In genomic region chr13:64315483-64316050, GRCm38 (mm10) we compare ENCODE assay signal across 8 mouse cellular contexts. TPM values are rescaled to one million over a fixed set of nuclear protein-coding genes. Genes with fewer than 3 reads are reported as not detected.
DNase-seq lines count a peak whose midpoint lies in the region; ATAC-seq and TF ChIP-seq lines count a peak whose summit lies in the region.

No protein-coding gene starts in this region.

- no peak overlapping the region for H3K9ac ChIP-seq in embryonic facial prominence, embryonic 11.5 days (replicated peaks; ENCODE audit: low read length)
- no peak overlapping the region for H3K9ac ChIP-seq in limb, embryonic 14.5 days (ENCODE audit: low read depth, low read length, severe bottlenecking)

- WGBS in embryonic facial prominence, embryonic 11.5 days = 1% methylated on average over 3 of the region's 3 CpGs
- 3% methylated on average over 3 of the region's 3 CpGs for WGBS in embryonic facial prominence, embryonic 10.5 days
- WGBS in limb, embryonic 14.5 days = 2% methylated on average over 3 of the region's 3 CpGs
- WGBS in limb, embryonic 10.5 days = 2% methylated on average over 3 of the region's 3 CpGs

- no peak overlapping the region for H3K4me3 ChIP-seq in embryonic facial prominence, embryonic 11.5 days (ENCODE audit: low read depth, low read length)
- no peak overlapping the region for H3K4me3 ChIP-seq in embryonic facial prominence, embryonic 10.5 days
- H3K4me3 ChIP-seq in limb, embryonic 14.5 days (replicated peaks; ENCODE audit: low read length) = no peak overlapping the region
- H3K4me3 ChIP-seq in limb, embryonic 10.5 days = no peak overlapping the region

- H3K4me2 ChIP-seq in embryonic facial prominence, embryonic 11.5 days (ENCODE audit: low read depth, low read length) = no peak overlapping the region
- no peak overlapping the region for H3K4me2 ChIP-seq in limb, embryonic 14.5 days (replicated peaks; ENCODE audit: low read depth, low read length, severe bottlenecking)

- H3K27ac ChIP-seq in embryonic facial prominence, embryonic 11.5 days (replicated peaks; ENCODE audit: low read depth, low read length) = no peak overlapping the region
- no peak overlapping the region for H3K27ac ChIP-seq in embryonic facial prominence, embryonic 10.5 days (replicated peaks)
- H3K27ac ChIP-seq in limb, embryonic 14.5 days (replicated peaks; ENCODE audit: low read depth, low read length) = no peak overlapping the region
- H3K27ac ChIP-seq in limb, embryonic 10.5 days = no peak overlapping the region

- TF ChIP-seq POLR2A in limb, embryonic 14.5 days (IDR thresholded peaks at IDR 0.05; ENCODE audit: borderline replicate concordance, extremely low read depth, insufficient read depth, insufficient read length) = no peak

- no peaks in the 10 kb centered on the region for H3K4me1 ChIP-seq in embryonic facial prominence, embryonic 11.5 days (ENCODE audit: control insufficient read depth, insufficient read depth, low read length)
- peaks cover 16% of the 10 kb centered on the region for H3K4me1 ChIP-seq in embryonic facial prominence, embryonic 10.5 days
- H3K4me1 ChIP-seq in limb, embryonic 14.5 days (ENCODE audit: control insufficient read depth, insufficient read depth, low read length) = no peaks in the 10 kb centered on the region; the same call in 1 of the 2 replicates
- H3K4me1 ChIP-seq in limb, embryonic 10.5 days = peaks cover 10% of the 10 kb centered on the region

- no peak for ATAC-seq in embryonic facial prominence, embryonic 11.5 days (replicated peaks; ENCODE audit: insufficient number of reproducible peaks, low FRiP score, low TSS enrichment, low read depth)
- ATAC-seq in limb, embryonic 14.5 days (ENCODE audit: low FRiP score, low read depth) = no peak
- ATAC-seq in hematopoietic stem cell, adult 5-6 weeks (replicated peaks in 1 of 2; ENCODE audit: insufficient read depth in 1 of 2, low FRiP score in 2 of 2, low TSS enrichment in 1 of 2, low read depth in 1 of 2, poor library complexity in 2 of 2, severe bottlenecking in 2 of 2) = peak; percentile 43 to 47; a peak in 3 of 4 replicates

- H3K9me3 ChIP-seq in embryonic facial prominence, embryonic 11.5 days (replicated peaks; ENCODE audit: control insufficient read depth, low read length) = no peaks in the 10 kb centered on the region
- H3K9me3 ChIP-seq in embryonic facial prominence, embryonic 10.5 days = no peaks in the 10 kb centered on the region
- no peaks in the 10 kb centered on the region for H3K9me3 ChIP-seq in limb, embryonic 14.5 days (ENCODE audit: control insufficient read depth, low read length)
- H3K9me3 ChIP-seq in limb, embryonic 10.5 days (replicated peaks) = no peaks in the 10 kb centered on the region

- no peaks in the 10 kb centered on the region for H3K36me3 ChIP-seq in embryonic facial prominence, embryonic 11.5 days (replicated peaks; ENCODE audit: control insufficient read depth, insufficient read depth, low read depth, low read length)
- no peaks in the 10 kb centered on the region for H3K36me3 ChIP-seq in embryonic facial prominence, embryonic 10.5 days (replicated peaks)
- no peaks in the 10 kb centered on the region for H3K36me3 ChIP-seq in limb, embryonic 14.5 days (ENCODE audit: control insufficient read depth, insufficient read depth, low read length)
- no peaks in the 10 kb centered on the region for H3K36me3 ChIP-seq in limb, embryonic 10.5 days

- H3K27me3 ChIP-seq in embryonic facial prominence, embryonic 11.5 days (ENCODE audit: control insufficient read depth, insufficient read depth, low read length) = no peaks in the 10 kb centered on the region
- H3K27me3 ChIP-seq in embryonic facial prominence, embryonic 10.5 days (replicated peaks; ENCODE audit: low read depth, poor library complexity, severe bottlenecking) = no peaks in the 10 kb centered on the region
- no peaks in the 10 kb centered on the region for H3K27me3 ChIP-seq in limb, embryonic 14.5 days (ENCODE audit: control insufficient read depth, insufficient read depth, low read length)
- no peaks in the 10 kb centered on the region for H3K27me3 ChIP-seq in limb, embryonic 10.5 days (ENCODE audit: low read depth, poor library complexity, severe bottlenecking)

- DNase-seq in embryonic facial prominence, embryonic 11.5 days (ENCODE audit: low spot score) = peak; percentile 87
- no peak for DNase-seq in embryonic facial prominence, embryonic 10.5 days (ENCODE audit: low spot score)
- peak; percentile 91 for DNase-seq in limb, embryonic 14.5 days (ENCODE audit: low spot score)
- no peak for DNase-seq in limb, embryonic 10.5 days (ENCODE audit: low spot score)
- DNase-seq in NIH3T3 (ENCODE audit: low read depth) = peak; percentile 82
- peak; percentile 56 for DNase-seq in yolk sac, embryonic 10.5 days (ENCODE audit: low spot score)
- DNase-seq in urinary bladder, postnatal 10 days (ENCODE audit: low spot score) = no peak

RNA-seq across cellular contexts. Expression of gene Aaed1, which starts 3.1 kb away (rescaled TPM):
- polyA plus RNA-seq in embryonic facial prominence, embryonic 11.5 days (2014; fragmentation: Nextera tagmentation; extraction: Ambion mirVana) = 29.3 and 30.9 TPM in 2 replicates
- polyA plus RNA-seq in embryonic facial prominence, embryonic 10.5 days (2016; fragmentation: Nextera tagmentation; extraction: Ambion mirVana) = 31.3 and 33.5 TPM in 2 replicates
- 19.3 and 19.8 TPM in 2 replicates for polyA plus RNA-seq in limb, embryonic 14.5 days (2012; rRNA removed)
- 31.9 and 32.8 TPM in 2 replicates for polyA plus RNA-seq in limb, embryonic 14.5 days (2014; fragmentation: Nextera tagmentation; extraction: Ambion mirVana)
- 32.5 and 33.0 TPM in 2 replicates for polyA plus RNA-seq in limb, embryonic 10.5 days (2016; fragmentation: Nextera tagmentation; extraction: Ambion mirVana)
- 84.9 and 103 TPM in 2 replicates for total RNA-seq in hematopoietic stem cell, adult 5-6 weeks (2017)

RNA-seq across cellular contexts. Expression of gene Cdc14b, which starts 40.5 kb away (rescaled TPM):
- polyA plus RNA-seq in embryonic facial prominence, embryonic 11.5 days (2014; fragmentation: Nextera tagmentation; extraction: Ambion mirVana) = 29.5 and 33.6 TPM in 2 replicates
- 28.4 and 32.2 TPM in 2 replicates for polyA plus RNA-seq in embryonic facial prominence, embryonic 10.5 days (2016; fragmentation: Nextera tagmentation; extraction: Ambion mirVana)
- 15.3 TPM in 2 replicates for polyA plus RNA-seq in limb, embryonic 14.5 days (2012; rRNA removed)
- 16.1 and 18.2 TPM in 2 replicates for polyA plus RNA-seq in limb, embryonic 14.5 days (2014; fragmentation: Nextera tagmentation; extraction: Ambion mirVana)
- 34.9 and 43.5 TPM in 2 replicates for polyA plus RNA-seq in limb, embryonic 10.5 days (2016; fragmentation: Nextera tagmentation; extraction: Ambion mirVana)
- 3.9 and 12.3 TPM in 2 replicates for total RNA-seq in hematopoietic stem cell, adult 5-6 weeks (2017)

RNA-seq across cellular contexts. Expression of gene Ctsl, which starts 55.1 kb away (rescaled TPM):
- 151 and 163 TPM in 2 replicates for polyA plus RNA-seq in embryonic facial prominence, embryonic 11.5 days (2014; fragmentation: Nextera tagmentation; extraction: Ambion mirVana)
- 121 and 132 TPM in 2 replicates for polyA plus RNA-seq in embryonic facial prominence, embryonic 10.5 days (2016; fragmentation: Nextera tagmentation; extraction: Ambion mirVana)
- 113 and 161 TPM in 2 replicates for polyA plus RNA-seq in limb, embryonic 14.5 days (2012; rRNA removed)
- 228 and 249 TPM in 2 replicates for polyA plus RNA-seq in limb, embryonic 14.5 days (2014; fragmentation: Nextera tagmentation; extraction: Ambion mirVana)
- polyA plus RNA-seq in limb, embryonic 10.5 days (2016; fragmentation: Nextera tagmentation; extraction: Ambion mirVana) = 100 and 108 TPM in 2 replicates
- 84.4 and 135 TPM in 2 replicates for total RNA-seq in hematopoietic stem cell, adult 5-6 weeks (2017)

Comparison
In these comparisons a context has a peak if more than half of its experiments do, and no peak if none do; other contexts are left out.
1. DNase-seq: peak in embryonic facial prominence, embryonic 11.5 days (single experiment), limb, embryonic 14.5 days (single experiment), NIH3T3 (single experiment) and yolk sac, embryonic 10.5 days (single experiment); none in embryonic facial prominence, embryonic 10.5 days (single experiment), limb, embryonic 10.5 days (single experiment) and urinary bladder, postnatal 10 days (single experiment).
2. ATAC-seq: peak in hematopoietic stem cell, adult 5-6 weeks (2 of 2); none in embryonic facial prominence, embryonic 11.5 days (single experiment) and limb, embryonic 14.5 days (single experiment).